Mouse (Mus musculus) monocyte, adult 5-6 weeks (primary cell): ENCODE measurements around the gene Scarb1. TPM values are rescaled to one million over a fixed set of nuclear protein-coding genes. Genes with fewer than 3 reads are reported as not detected.

Source experiments
- ATAC-seq: fragments of 153-309, 156-312 bp; replicated peaks from 2 replicates; pipeline ENCODE4 v1.8.0; 2017; ENCODE audit warnings: mild to moderate bottlenecking; ENCODE audit not compliant: low TSS enrichment, insufficient number of reproducible peaks, severe bottlenecking, poor library complexity, low FRiP score
- total RNA-seq: library from RNA; stranded (forward); fragments of 200-1000, 200-491, 200-594 nt; gene quantifications from 3 replicates; pipeline ENCODE4 v1.2.3, GENCODE M21; 2017

Gene Scarb1
- total RNA-seq, 1 experiment from 2014 or later = 77.1 TPM

DNA sequence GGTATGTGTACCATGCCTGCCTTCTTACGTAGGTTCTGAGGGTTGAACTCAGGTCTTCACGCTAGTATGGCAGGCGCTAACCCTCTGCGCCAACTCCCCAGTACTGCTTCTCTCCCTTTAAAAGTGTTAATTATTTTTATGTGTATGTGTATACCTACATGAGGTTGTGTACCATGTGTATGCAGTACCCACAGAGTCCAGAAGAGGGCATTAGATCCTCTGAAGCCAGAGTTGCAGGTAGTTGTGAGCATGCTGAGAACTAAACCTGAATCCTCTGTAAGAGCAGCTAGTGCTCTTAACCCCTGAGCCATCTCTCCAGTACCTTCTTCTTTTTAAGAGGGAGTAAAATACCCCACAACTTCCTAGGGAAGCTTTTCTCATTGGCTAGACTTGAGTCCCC is 113.2 kb downstream of the Scarb1 start:
- ATAC-seq = no peak

Other genes starting within 250 kb of the Scarb1 start
- gene Ncor2, start 161.9 kb downstream of the Scarb1 start, total RNA-seq = 14.4 to 63.8 TPM (median 24.3 TPM) in 3 replicates
- gene Gm10382, start 48.2 kb upstream of the Scarb1 start, total RNA-seq = 2.9 TPM in 1 of 3 replicates, not detected in the others
- 791 to 1,058 TPM (median 1,006 TPM) in 3 replicates for gene Ubc, start 49.1 kb upstream of the Scarb1 start, total RNA-seq
- gene Dhx37, start 93.0 kb upstream of the Scarb1 start, total RNA-seq = 4.7 to 22.7 TPM (median 19.3 TPM) in 3 replicates
- 19.1 to 27.0 TPM (median 23.6 TPM) in 3 replicates for gene Bri3bp, start 100.5 kb upstream of the Scarb1 start, total RNA-seq
- 9.0 to 122 TPM (median 12.6 TPM) in 3 replicates for gene Aacs, start 134.7 kb upstream of the Scarb1 start, total RNA-seq
- 0.38 TPM in 1 of 3 replicates, not detected in the others for gene Tmem132b, start 190.7 kb upstream of the Scarb1 start, total RNA-seq